Mouse (Mus musculus) ES-Bruce4 (cell line): ENCODE measurements around the gene Cse1l. TPM values are rescaled to one million over a fixed set of nuclear protein-coding genes. Genes with fewer than 3 reads are reported as not detected.

Experiments
- H3K27ac ChIP-seq: 2 replicates; pipeline ENCODE4 v1.5.1; 2012; ENCODE audit warnings: low read length, inconsistent platforms; ENCODE audit not compliant: insufficient read depth
- H3K27me3 ChIP-seq: 2 replicates; pipeline ENCODE4 v1.6.1; 2012; ENCODE audit warnings: mild to moderate bottlenecking, low read length, inconsistent platforms; ENCODE audit not compliant: control insufficient read depth, poor library complexity, insufficient read depth, severe bottlenecking
- H3K36me3 ChIP-seq: 2 replicates; pipeline ENCODE4 v1.6.1; 2012; ENCODE audit warnings: inconsistent platforms, mild to moderate bottlenecking, low read length, moderate library complexity; ENCODE audit not compliant: control insufficient read depth, poor library complexity, insufficient read depth, severe bottlenecking
- H3K4me1 ChIP-seq: one replicate; pipeline ENCODE4 v1.8.1; 2011; ENCODE audit warnings: low read length; ENCODE audit not compliant: control insufficient read depth, insufficient read depth
- H3K4me3 ChIP-seq: 2 replicates; pipeline ENCODE4 v1.5.1; 2011; ENCODE audit warnings: low read depth, mild to moderate bottlenecking, low read length
- H3K9ac ChIP-seq: 2 replicates; pipeline ENCODE4 v1.6.1; 2012; ENCODE audit warnings: low read depth, mild to moderate bottlenecking, inconsistent platforms; ENCODE audit not compliant: poor library complexity, severe bottlenecking
- H3K9me3 ChIP-seq: replicated peaks from 2 replicates; pipeline ENCODE4 v1.6.1; 2012; ENCODE audit warnings: mild to moderate bottlenecking, low read length, inconsistent platforms; ENCODE audit not compliant: control insufficient read depth, poor library complexity, insufficient read depth, severe bottlenecking
- CTCF ChIP-seq: IDR thresholded peaks from one replicate; pipeline ENCODE4 v1.8.1; 2011; ENCODE audit warnings: low read depth, low read length
- EP300 ChIP-seq: IDR thresholded peaks from 2 replicates; pipeline ENCODE4 v1.6.1; 2011; ENCODE audit warnings: low read depth, low read length; ENCODE audit not compliant: insufficient read depth
- POLR2A ChIP-seq: IDR thresholded peaks from one replicate; pipeline ENCODE4 v1.8.1; 2011; ENCODE audit warnings: low read length; ENCODE audit not compliant: insufficient read depth
- polyA plus RNA-seq: library from polyadenylated mRNA; stranded (reverse); fragments of >200 nt; gene quantifications from 2 replicates; pipeline ENCODE4 v1.2.4, GENCODE M21; 2011; ENCODE audit warnings: low read depth; ENCODE audit not compliant: missing spikeins, insufficient read depth, insufficient read length

The Cse1l gene
- polyA plus RNA-seq, 1 experiment: 298 TPM

DNA sequence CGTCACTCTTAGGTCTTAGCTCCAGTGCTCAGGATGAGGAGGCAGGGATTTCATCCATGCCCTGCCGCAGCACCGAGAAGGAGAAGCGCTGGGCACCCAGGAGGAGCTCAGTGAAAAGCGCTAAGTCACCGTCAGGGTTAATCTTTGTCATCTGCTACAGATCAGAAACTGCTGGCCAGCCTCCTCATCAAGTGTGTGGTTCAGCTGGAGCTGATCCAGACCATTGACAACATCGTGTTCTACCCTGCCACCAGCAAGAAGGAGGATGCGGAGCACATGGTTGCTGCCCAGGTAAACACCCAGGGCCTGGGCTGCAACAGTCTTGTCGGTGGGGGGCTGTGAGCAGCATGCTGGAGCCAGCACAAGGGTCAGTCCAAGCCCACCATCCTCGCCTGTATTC lies 20.2 kb upstream of the Cse1l start:
- Histone ChIP-seq H3K27me3 (no peaks in the 10 kb centered on the region), H3K9ac (no peak overlapping the region), H3K36me3 (no peaks in the 10 kb centered on the region; the same call in 1 of the 2 replicates), H3K27ac (no peak overlapping the region), H3K9me3 (no peaks in the 10 kb centered on the region), H3K4me1 (peaks cover 2% of the 10 kb centered on the region), H3K4me3 (no peak overlapping the region)
- TF ChIP-seq EP300 (no peak), POLR2A (no peak), CTCF (no peak)

- no peak for TF ChIP-seq POLR2A
- no peak for TF ChIP-seq CTCF
- TF ChIP-seq EP300: no peak
- H3K27ac ChIP-seq: no peak overlapping the region
- H3K27me3 ChIP-seq: no peaks in the 10 kb centered on the region
Observed at GRCm38 (mm10) chr2:166886231-166886630, 19.6 kb upstream of the Cse1l start.

GRCm38 (mm10) chr2:166887816-166888215 lies 18.0 kb upstream of the Cse1l start:
- no peaks in the 10 kb centered on the region for H3K9me3 ChIP-seq

More at GRCm38 (mm10) chr2:166886231-166886630, 19.6 kb upstream of the Cse1l start:
- Histone ChIP-seq H3K9me3 (no peaks in the 10 kb centered on the region), H3K9ac (no peak overlapping the region), H3K4me3 (no peak overlapping the region), H3K36me3 (no peaks in the 10 kb centered on the region; the same call in 1 of the 2 replicates), H3K4me1 (peaks cover 2% of the 10 kb centered on the region)

DNA sequence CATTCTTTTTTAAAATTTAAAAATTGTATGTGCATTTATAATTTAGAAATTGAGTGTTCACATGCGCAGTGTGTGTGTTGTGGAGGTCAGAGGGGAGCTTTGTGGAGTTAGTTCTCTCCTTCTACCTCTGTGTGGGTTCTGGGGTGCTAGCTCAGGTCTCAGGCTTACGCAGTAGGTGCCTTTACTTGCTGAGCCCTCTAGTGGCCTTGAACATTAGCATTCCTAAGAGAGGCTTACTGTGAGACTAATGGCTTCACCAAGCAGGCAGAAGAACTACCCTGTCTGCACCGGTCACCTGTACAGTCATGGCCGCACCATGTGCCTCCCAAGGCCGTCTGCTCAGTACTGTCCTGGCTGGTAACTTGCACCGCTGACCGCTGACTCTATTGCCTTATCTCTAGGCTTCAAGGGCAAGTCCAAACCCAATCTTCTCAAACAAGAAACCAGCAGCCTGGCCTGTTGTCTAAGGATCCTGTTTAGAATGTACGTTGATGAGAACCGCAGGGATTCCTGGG lies 14.4 kb upstream of the Cse1l start:
- TF ChIP-seq POLR2A (no peak), EP300 (0 out of 2 replicates have a peak, but pooled peaks have one; percentile 31), CTCF (peak; percentile 49)
- Histone ChIP-seq H3K4me3 (peak overlapping the region; percentile 3; the same call in 1 of the 2 replicates), H3K9ac (no peak overlapping the region), H3K4me1 (peaks cover 2% of the 10 kb centered on the region), H3K27me3 (no peaks in the 10 kb centered on the region), H3K36me3 (no peaks in the 10 kb centered on the region), H3K9me3 (no peaks in the 10 kb centered on the region), H3K27ac (no peak overlapping the region)

More at GRCm38 (mm10) chr2:166887816-166888215, 18.0 kb upstream of the Cse1l start:
- Histone ChIP-seq H3K4me3 (no peak overlapping the region), H3K27ac (no peak overlapping the region), H3K27me3 (no peaks in the 10 kb centered on the region), H3K9ac (no peak overlapping the region), H3K36me3 (no peaks in the 10 kb centered on the region; the same call in 1 of the 2 replicates), H3K4me1 (peaks cover 2% of the 10 kb centered on the region)
- TF ChIP-seq CTCF (peak; percentile 88), EP300 (no peak)

DNA sequence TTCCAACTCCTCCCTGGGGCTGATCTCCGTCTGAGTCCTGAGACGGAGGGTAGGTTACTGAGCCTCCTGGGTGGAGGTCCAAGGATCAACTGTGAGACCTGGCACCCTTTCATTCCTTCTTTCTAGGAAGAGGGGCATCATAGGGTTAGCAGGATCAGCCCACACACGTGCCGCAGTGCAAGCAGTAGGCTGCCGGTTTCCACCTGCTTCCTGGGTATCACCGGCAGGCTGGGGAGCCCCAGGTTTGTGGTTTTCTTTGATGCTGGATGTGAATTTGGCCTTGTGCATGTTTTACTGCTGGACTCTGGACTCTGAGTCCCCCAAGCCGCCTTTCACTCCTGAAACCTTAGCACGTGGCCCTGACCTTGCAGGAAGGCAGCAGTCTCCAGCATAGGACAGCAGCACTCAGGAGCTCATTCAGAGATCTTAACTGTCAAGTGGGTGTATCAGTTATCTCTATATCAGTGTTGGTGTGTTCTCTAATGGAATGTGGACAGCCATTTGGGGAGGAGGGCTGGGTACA lies 13.6 kb upstream of the Cse1l start:
- H3K27ac ChIP-seq: no peak overlapping the region
- H3K9ac ChIP-seq: no peak overlapping the region
- no peaks in the 10 kb centered on the region for H3K9me3 ChIP-seq
- H3K4me3 ChIP-seq: no peak overlapping the region
- no peaks in the 10 kb centered on the region for H3K27me3 ChIP-seq
- H3K36me3 ChIP-seq: no peaks in the 10 kb centered on the region
- no peak for TF ChIP-seq CTCF
- TF ChIP-seq POLR2A: no peak
- TF ChIP-seq EP300: no peak
- peaks cover 2% of the 10 kb centered on the region for H3K4me1 ChIP-seq

- TF ChIP-seq CTCF (no peak), EP300 (no peak), POLR2A (no peak)
- H3K4me3 ChIP-seq: no peak overlapping the region
Observed at GRCm38 (mm10) chr2:166893036-166893435, 12.8 kb upstream of the Cse1l start.

More at GRCm38 (mm10) chr2:166893036-166893435, 12.8 kb upstream of the Cse1l start:
- H3K4me1 ChIP-seq: no peaks in the 10 kb centered on the region
- no peak overlapping the region for H3K9ac ChIP-seq
- no peaks in the 10 kb centered on the region for H3K27me3 ChIP-seq
- H3K9me3 ChIP-seq: no peaks in the 10 kb centered on the region
- H3K27ac ChIP-seq: no peak overlapping the region
- H3K36me3 ChIP-seq: no peaks in the 10 kb centered on the region
